Mouse (Mus musculus) testis, adult 2 months (tissue): ENCODE measurements around the gene Akt1s1.

ENCODE experiments used
- CTCF ChIP-seq: fragments of 200-500 bp; IDR thresholded peaks from 2 replicates; pipeline ENCODE4 v1.5.1; 2012; ENCODE audit warnings: low read depth, mild to moderate bottlenecking, inconsistent platforms, low read length, moderate library complexity; ENCODE audit not compliant: control insufficient read depth, insufficient read depth, insufficient replicate concordance
- POLR2A ChIP-seq: fragments of 200-500 bp; IDR thresholded peaks from 2 replicates; pipeline ENCODE4 v1.6.1; 2012; ENCODE audit warnings: low read depth, mild to moderate bottlenecking, inconsistent platforms, low read length, moderate library complexity; ENCODE audit not compliant: control insufficient read depth

DNA sequence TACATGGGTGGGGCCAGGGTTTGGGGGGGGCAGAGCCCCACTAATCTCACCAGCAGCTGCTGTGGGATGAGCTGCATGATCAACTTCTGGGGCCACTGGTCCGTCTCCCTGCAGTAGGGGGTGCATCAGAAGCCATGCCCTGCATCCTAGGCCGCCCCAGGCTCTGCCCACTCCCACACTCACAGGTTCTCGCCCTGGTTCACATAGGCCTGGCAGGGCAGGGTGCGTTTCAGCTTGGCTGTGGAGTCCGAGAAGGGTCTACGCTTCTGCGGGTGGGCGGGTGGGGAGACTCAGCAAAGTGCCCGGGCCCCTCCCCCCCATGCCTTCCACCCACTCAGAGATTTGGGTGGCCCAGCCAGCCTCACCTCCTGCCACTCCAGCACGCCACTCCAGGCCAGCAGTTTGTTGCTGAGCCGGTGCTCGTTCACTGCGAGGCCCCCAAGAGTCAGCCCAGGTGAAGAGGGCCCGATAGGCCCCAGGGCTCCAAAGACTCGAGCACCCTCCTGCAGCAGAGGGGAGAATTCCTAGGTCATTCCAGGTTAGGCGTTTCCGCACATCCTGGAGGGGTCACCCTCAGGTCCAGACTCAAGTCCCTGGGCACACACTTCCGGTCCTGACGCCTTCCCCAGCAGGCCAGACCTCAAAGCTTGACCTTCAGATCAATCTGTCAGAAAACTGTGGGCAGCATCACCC is 18.4 kb downstream of the Akt1s1 start:
- TF ChIP-seq CTCF (no peak), POLR2A (no peak)
